Mouse (Mus musculus): ENCODE data around the gene Grk4. TPM values are rescaled to one million over a fixed set of nuclear protein-coding genes. Genes with fewer than 3 reads are reported as not detected.

Grk4 gene
- polyA plus RNA-seq (2014; fragmentation: Nextera tagmentation; extraction: Ambion mirVana): 1.9 and 3.4 TPM in 2 replicates

DNA sequence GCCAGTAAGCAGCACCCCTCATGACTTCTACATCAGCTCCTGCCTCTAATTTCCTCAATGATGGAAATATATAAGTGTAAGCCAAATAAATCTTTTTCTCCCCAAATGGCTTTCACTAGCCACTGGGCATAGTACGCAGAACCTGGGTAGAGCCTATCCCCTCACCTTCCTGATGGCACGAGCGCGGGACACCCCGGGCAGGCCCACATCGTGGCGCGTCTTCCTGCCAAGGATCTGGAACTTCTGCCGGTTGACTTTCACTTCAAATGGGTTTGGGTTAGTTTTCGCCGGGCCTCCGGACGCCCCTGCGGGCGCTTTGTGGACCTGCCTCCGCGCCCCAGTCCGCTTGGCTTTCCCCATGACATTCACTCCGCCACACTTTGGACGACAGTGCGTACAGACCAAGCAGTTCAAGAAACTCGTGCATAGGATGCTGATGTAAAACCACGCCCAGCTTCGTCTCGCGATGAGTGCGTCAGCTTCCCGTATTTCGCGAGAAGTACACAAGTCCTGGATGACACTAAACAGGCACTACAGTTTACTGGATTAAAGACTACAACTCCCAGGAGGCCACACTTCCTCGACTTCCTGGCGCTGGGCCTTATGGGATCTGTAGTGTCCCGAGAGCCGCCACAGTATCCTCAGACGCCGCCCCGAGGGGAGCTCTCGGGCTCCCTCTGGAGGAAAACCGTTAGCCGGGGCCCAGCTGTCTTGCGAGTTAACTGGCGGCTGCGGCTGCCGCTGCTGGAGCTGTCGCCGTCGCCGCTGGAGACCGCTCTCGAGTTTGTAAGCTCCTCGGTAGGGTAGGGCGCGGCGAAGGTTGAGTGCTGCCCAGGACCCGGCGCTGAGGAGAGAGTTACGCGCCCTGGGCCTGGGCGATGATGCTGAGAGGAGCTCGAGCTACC is at the start of gene Grk4, which contains the start of gene Nop14:
Grk4 (plus strand) TSS at position 694 of the 905 bp plus-strand sequence.
Nop14 (minus strand) TSS at position 463 of the 905 bp plus-strand sequence.
- DNase-seq (ENCODE audit: low spot score) (peak; percentile 100), ATAC-seq (ENCODE audit: low FRiP score) (peak; percentile 100)
- Histone ChIP-seq H3K4me3 (replicated peaks; ENCODE audit: low read length) (peak within 1 kb of the TSS; percentile 63), H3K9ac (peak within 1 kb of the TSS; percentile 64), H3K9me3 (ENCODE audit: control insufficient read depth, low read length) (no peaks in the 10 kb centered on the region), H3K27ac (peak within 1 kb of the TSS; percentile 79), H3K4me1 (replicated peaks; ENCODE audit: control insufficient read depth, insufficient read depth, low read length) (peaks cover 8% of the 10 kb centered on the region), H3K4me2 (replicated peaks) (peak within 1 kb of the TSS; percentile 76), H3K27me3 (ENCODE audit: control insufficient read depth, insufficient read depth, low read length) (no peaks in the 10 kb centered on the region), H3K36me3 (replicated peaks; ENCODE audit: control insufficient read depth, insufficient read depth) (peaks cover 25% of the 10 kb centered on the region)
- 0% methylated on average over 60 of the region's 60 CpGs for WGBS

DNA sequence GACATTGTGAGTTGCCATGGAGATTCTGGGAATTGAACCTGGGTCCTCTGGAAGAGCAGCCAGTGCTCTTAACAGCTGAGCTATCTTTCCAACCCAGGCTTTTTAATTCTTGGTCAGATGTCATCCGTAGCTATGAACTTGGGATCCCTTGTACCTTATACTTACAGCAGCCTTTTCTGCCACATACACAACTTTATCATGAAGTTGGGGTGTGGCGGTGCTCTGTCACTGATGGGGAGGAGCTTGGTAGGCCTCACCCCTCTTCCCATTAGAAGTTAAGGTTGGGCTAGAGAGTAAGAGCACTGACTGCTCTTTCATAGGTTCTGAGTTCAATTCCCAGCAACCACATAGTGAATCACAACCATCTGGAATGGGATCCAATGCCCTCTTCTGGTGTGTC is 27.2 kb upstream of the Grk4 start:
- no peak overlapping the region for H3K4me2 ChIP-seq (replicated peaks)
- 93% methylated on average over 2 of the region's 2 CpGs for WGBS
- peaks cover 78% of the 10 kb centered on the region for H3K36me3 ChIP-seq (replicated peaks; ENCODE audit: control insufficient read depth, insufficient read depth)
- ATAC-seq (ENCODE audit: low FRiP score) (no peak), DNase-seq (ENCODE audit: low spot score) (no peak)
- no peak overlapping the region for H3K9ac ChIP-seq
- no peaks in the 10 kb centered on the region for H3K27me3 ChIP-seq (ENCODE audit: control insufficient read depth, insufficient read depth, low read length)
- no peak overlapping the region for H3K4me3 ChIP-seq (replicated peaks; ENCODE audit: low read length)
- H3K4me1 ChIP-seq (replicated peaks; ENCODE audit: control insufficient read depth, insufficient read depth, low read length): peaks cover 14% of the 10 kb centered on the region
- H3K27ac ChIP-seq: no peak overlapping the region
- H3K9me3 ChIP-seq (ENCODE audit: control insufficient read depth, low read length): no peaks in the 10 kb centered on the region

DNA sequence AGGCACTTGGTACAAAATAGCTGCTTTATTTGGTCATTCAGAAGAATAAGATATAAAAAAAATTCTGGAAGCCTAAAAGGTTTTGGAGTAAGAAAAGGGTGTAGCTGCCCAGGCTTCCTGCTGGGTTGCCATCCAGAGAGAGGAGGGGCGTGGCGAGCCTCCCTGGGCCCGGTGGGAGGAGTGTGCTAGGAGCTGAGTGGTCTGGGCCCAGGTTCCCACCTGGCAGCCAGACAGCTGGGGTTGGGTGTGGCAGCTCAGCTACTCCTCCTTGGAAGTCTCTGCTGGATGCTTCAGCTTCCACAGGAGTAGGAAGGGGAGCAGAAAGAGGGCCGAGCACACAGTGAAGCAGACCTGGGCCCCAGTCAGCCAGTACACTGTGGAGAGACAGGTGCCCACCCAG is 26.5 kb upstream of the Grk4 start:
- H3K4me2 ChIP-seq (replicated peaks): no peak overlapping the region
- peaks cover 78% of the 10 kb centered on the region for H3K36me3 ChIP-seq (replicated peaks; ENCODE audit: control insufficient read depth, insufficient read depth)
- H3K9me3 ChIP-seq (ENCODE audit: control insufficient read depth, low read length): no peaks in the 10 kb centered on the region
- DNase-seq (ENCODE audit: low spot score): no peak
- peaks cover 14% of the 10 kb centered on the region for H3K4me1 ChIP-seq (replicated peaks; ENCODE audit: control insufficient read depth, insufficient read depth, low read length)
- H3K4me3 ChIP-seq (replicated peaks; ENCODE audit: low read length): no peak overlapping the region
- ATAC-seq (ENCODE audit: low FRiP score): no peak
- H3K27me3 ChIP-seq (ENCODE audit: control insufficient read depth, insufficient read depth, low read length): no peaks in the 10 kb centered on the region
- 75% methylated on average over 4 of the region's 4 CpGs for WGBS
- no peak overlapping the region for H3K27ac ChIP-seq
- H3K9ac ChIP-seq: no peak overlapping the region

DNA sequence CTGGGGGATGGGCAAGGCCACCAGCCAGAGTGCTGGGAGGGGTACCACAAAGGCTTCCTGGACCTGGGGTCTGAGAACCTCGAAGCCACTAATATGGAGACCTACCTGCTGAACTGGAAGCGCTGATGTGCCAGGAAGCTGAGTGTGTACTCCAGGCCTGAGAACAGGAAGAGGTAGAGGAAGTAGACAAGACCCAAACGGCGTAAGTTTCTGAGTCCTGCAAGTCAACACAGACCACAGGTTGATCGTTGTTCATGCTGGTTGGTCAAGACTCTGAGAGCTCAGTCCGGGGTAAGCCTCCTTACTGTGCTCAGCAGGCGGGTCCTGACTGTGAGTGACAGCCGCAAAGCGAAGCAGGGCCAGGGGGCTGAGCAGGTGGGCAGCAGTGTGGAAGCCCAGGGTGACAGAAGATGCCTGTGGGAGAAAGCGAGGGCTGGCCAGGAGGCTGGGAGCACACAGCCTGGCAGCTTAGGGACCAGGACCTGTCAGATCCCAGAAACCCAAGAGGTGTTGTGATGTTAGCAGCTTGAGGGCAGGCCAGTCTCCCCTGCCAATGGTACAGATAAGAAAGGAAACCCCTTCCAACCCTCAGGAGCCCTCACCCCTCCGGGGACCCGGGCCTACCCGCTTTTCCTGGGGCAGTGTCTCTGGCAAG is 25.3 kb upstream of the Grk4 start:
- no peak overlapping the region for H3K4me2 ChIP-seq (replicated peaks)
- no peak for ATAC-seq (ENCODE audit: low FRiP score)
- H3K27me3 ChIP-seq (ENCODE audit: control insufficient read depth, insufficient read depth, low read length): no peaks in the 10 kb centered on the region
- H3K9ac ChIP-seq: no peak overlapping the region
- no peak overlapping the region for H3K27ac ChIP-seq
- 92% methylated on average over 13 of the region's 13 CpGs for WGBS
- DNase-seq (ENCODE audit: low spot score): no peak
- peaks cover 14% of the 10 kb centered on the region for H3K4me1 ChIP-seq (replicated peaks; ENCODE audit: control insufficient read depth, insufficient read depth, low read length)
- H3K4me3 ChIP-seq (replicated peaks; ENCODE audit: low read length): no peak overlapping the region
- H3K9me3 ChIP-seq (ENCODE audit: control insufficient read depth, low read length): no peaks in the 10 kb centered on the region
- H3K36me3 ChIP-seq (replicated peaks; ENCODE audit: control insufficient read depth, insufficient read depth): peaks cover 77% of the 10 kb centered on the region

DNA sequence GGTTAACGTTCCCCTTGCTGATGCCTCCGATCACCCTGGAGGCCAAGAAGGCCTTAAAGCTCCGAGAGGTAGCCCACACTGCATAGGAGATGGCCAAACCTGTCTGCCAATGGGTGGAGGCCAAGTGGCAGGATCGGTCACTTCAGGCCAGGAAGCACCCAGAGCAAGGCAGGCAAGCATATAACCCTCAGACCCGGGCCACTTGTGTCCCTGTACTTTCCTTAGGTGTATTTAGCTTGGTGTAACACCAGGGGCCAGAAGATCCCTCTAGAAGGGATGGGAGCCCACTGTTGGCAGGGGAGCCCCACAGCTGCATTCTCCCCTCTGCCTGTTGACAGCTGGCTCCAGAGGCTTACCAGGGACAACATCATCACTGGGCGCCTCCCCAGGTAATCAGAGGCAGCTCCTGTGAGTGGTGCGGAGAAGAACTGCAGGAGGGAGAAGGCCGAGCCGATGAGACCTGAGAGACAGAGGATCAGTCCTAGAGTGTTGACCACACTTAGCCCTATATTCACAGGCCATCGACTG is 24.4 kb upstream of the Grk4 start:
- H3K27me3 ChIP-seq (ENCODE audit: control insufficient read depth, insufficient read depth, low read length): no peaks in the 10 kb centered on the region
- peak overlapping the region; percentile 47 for H3K4me3 ChIP-seq (replicated peaks; ENCODE audit: low read length)
- ATAC-seq (ENCODE audit: low FRiP score) (no peak), DNase-seq (ENCODE audit: low spot score) (no peak)
- H3K4me2 ChIP-seq (replicated peaks): peak overlapping the region; percentile 82
- H3K27ac ChIP-seq: peak overlapping the region; percentile 89; the same call in 1 of the 2 replicates
- no peaks in the 10 kb centered on the region for H3K9me3 ChIP-seq (ENCODE audit: control insufficient read depth, low read length)
- peaks cover 77% of the 10 kb centered on the region for H3K36me3 ChIP-seq (replicated peaks; ENCODE audit: control insufficient read depth, insufficient read depth)
- peaks cover 14% of the 10 kb centered on the region for H3K4me1 ChIP-seq (replicated peaks; ENCODE audit: control insufficient read depth, insufficient read depth, low read length)
- H3K9ac ChIP-seq: peak overlapping the region; percentile 76
- WGBS: 63% methylated on average over 10 of the region's 10 CpGs

DNA sequence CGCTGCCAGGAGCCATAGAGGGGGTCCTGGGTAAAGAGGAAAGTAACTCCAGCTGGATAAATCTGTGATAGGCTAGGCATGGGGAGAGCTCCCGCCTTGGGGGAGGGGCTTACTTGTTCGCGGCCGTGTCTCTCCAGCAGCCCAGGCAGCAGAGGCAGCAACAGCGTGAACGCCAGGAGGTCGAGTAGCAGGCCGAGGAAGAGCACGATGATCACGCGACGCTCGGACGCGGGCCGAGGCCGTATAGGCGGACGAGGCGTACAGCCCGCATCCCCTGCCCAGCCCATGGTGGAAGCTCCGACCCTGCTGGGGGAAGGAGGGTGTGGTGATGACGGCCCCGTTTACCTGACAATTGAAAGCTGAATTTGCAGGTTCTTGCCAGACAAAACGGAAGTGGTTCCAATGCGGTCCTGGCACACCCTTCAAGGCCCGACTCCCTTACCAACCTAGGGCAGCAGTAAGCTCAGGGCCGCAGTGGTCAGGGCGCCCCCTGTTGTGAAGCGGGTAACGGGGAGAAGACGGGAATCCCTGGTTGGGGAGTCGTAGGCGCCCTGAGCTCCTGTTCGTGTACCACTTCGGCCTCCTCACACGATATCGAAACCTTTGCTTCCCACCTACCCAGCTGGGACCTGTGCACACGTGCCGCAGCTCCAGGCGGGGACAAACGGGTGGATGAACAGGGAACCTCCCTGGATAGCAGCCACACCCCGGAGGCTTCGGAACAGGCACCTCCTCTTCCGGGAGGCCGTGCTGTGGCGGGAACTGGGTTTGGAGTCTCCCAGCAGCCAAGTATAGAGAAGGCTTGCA is 23.5 kb upstream of the Grk4 start, which contains the start of gene Mfsd10:
Mfsd10 (minus strand) TSS at position 732 of the 807 bp plus-strand sequence.
- peak within 1 kb of the TSS; percentile 76 for H3K9ac ChIP-seq
- H3K27ac ChIP-seq: peak within 1 kb of the TSS; percentile 89
- WGBS: under 1% methylated on average over 48 of the region's 48 CpGs
- H3K36me3 ChIP-seq (replicated peaks; ENCODE audit: control insufficient read depth, insufficient read depth): peaks cover 77% of the 10 kb centered on the region
- ATAC-seq (ENCODE audit: low FRiP score): peak; percentile 91
- H3K4me1 ChIP-seq (replicated peaks; ENCODE audit: control insufficient read depth, insufficient read depth, low read length): peaks cover 14% of the 10 kb centered on the region
- peak within 1 kb of the TSS; percentile 82 for H3K4me2 ChIP-seq (replicated peaks)
- H3K9me3 ChIP-seq (ENCODE audit: control insufficient read depth, low read length): no peaks in the 10 kb centered on the region
- peak; percentile 80 for DNase-seq (ENCODE audit: low spot score)
- H3K27me3 ChIP-seq (ENCODE audit: control insufficient read depth, insufficient read depth, low read length): no peaks in the 10 kb centered on the region
- H3K4me3 ChIP-seq (replicated peaks; ENCODE audit: low read length): peak within 1 kb of the TSS; percentile 47

DNA sequence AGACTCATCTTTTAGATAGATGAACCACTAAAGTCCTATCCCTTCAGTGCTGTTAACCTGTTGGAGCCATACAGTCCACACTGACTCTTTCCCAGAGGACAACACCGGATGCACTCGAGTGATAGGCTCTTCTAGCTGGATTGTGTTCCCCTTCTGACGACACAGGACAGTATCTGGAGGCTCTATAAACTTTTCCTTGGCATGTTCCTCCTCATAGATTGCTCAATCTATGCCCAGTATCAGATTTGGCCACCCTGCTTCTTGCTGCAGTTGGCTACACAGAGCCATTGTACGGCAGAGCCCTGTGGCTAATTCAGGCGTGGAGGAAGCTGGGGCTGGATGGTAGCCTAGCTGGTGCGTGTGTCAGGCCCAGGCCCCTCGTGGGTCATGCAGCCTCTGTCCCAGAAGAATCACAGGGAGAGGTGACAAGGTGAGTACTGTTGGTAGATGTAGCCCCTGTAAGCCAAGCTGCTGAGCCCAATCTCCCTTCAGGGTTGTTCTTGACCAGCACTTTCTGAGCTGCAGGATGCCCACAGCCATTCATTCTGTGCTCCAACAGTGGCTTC is 22.5 kb upstream of the Grk4 start:
- Histone ChIP-seq H3K4me1 (replicated peaks; ENCODE audit: control insufficient read depth, insufficient read depth, low read length) (peaks cover 14% of the 10 kb centered on the region), H3K27ac (no peak overlapping the region), H3K36me3 (replicated peaks; ENCODE audit: control insufficient read depth, insufficient read depth) (peaks cover 72% of the 10 kb centered on the region), H3K4me2 (replicated peaks) (peak overlapping the region; percentile 82), H3K9ac (no peak overlapping the region), H3K4me3 (replicated peaks; ENCODE audit: low read length) (0 out of 2 replicates have a peak overlapping the region, but pooled peaks have one; percentile 47), H3K27me3 (ENCODE audit: control insufficient read depth, insufficient read depth, low read length) (no peaks in the 10 kb centered on the region), H3K9me3 (ENCODE audit: control insufficient read depth, low read length) (no peaks in the 10 kb centered on the region)
- ATAC-seq (ENCODE audit: low FRiP score) (no peak), DNase-seq (ENCODE audit: low spot score) (no peak)
- WGBS: 83% methylated on average over 7 of the region's 7 CpGs

DNA sequence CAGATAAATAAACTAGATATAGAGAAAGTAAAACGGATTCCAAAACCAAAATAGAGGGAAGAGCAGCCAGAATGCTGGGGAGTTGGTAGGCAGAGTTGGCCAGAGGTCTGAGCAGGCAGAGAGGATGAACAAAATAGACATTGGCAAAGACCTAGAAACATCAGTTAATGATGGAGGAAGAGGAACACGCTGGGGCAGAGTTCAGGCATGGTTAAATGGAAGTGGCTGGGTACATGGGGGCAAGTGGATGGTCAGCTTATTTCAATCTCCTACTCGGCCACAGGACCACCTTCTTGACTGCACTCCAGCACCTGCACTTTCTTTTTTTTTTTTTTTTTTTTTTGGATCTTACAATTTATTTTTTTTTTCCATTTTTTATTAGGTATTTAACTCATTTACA is 18.2 kb upstream of the Grk4 start:
- H3K9me3 ChIP-seq (ENCODE audit: control insufficient read depth, low read length): no peaks in the 10 kb centered on the region
- no peak for ATAC-seq (ENCODE audit: low FRiP score)
- H3K27ac ChIP-seq: no peak overlapping the region
- peaks cover 5% of the 10 kb centered on the region for H3K4me1 ChIP-seq (replicated peaks; ENCODE audit: control insufficient read depth, insufficient read depth, low read length)
- 93% methylated on average over 3 of the region's 3 CpGs for WGBS
- H3K36me3 ChIP-seq (replicated peaks; ENCODE audit: control insufficient read depth, insufficient read depth): peaks cover 90% of the 10 kb centered on the region
- H3K4me3 ChIP-seq (replicated peaks; ENCODE audit: low read length): no peak overlapping the region
- H3K4me2 ChIP-seq (replicated peaks): no peak overlapping the region
- H3K9ac ChIP-seq: no peak overlapping the region
- H3K27me3 ChIP-seq (ENCODE audit: control insufficient read depth, insufficient read depth, low read length): no peaks in the 10 kb centered on the region
- no peak for DNase-seq (ENCODE audit: low spot score)

Measured in hindbrain, embryonic 14.5 days (tissue).